Mouse (Mus musculus): Measurements from ENCODE around the gene Lpin2.

The Lpin2 gene

GRCm38 (mm10) chr17:71265336-71266051, 83.1 kb downstream of the Lpin2 start:
- no peak for DNase-seq (ENCODE audit: low spot score)

DNA sequence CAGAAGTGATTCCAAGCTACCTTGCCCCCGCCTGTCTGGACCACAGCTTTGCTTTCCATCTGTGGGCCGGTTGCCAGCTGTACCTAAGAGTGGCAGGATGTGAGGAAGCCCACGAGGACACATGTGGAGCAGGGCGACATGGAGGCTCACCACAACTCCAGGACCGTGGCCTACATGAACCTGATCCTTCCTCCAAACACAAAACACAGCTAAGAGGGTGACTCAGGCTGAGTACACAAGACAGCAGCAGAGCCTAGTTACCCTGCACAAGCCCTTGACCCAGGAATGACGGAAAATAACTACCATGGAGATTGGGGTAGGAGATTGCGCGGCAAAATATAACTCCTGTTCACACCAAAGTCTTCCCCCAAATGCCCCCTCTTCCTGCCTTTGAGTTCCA, 85.0 kb downstream of the Lpin2 start:
- DNase-seq (ENCODE audit: low spot score), result no peak

- no peak for DNase-seq (ENCODE audit: low spot score)
Observed at GRCm38 (mm10) chr17:71268152-71268551, 85.8 kb downstream of the Lpin2 start.

DNA sequence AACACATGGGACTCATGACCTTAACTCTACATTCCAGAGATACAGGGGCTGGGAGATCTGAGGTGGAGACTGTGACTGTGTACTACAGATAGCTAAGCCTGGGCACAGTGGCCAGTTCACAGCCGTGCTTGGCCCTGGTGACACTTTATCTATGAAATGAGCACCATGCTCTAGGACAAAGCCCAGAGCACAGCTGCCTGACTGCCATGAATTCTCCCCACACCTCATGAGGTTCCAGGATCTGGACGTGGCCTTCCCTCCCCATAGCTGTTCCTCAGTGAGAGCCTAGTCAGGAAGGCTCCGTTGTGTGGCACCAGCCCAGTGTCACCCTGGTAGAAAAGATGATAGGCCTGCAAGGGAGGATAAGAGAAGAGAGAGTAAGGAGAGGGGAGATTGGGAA, 86.2 kb downstream of the Lpin2 start:
- DNase-seq (ENCODE audit: low spot score), result no peak

DNA sequence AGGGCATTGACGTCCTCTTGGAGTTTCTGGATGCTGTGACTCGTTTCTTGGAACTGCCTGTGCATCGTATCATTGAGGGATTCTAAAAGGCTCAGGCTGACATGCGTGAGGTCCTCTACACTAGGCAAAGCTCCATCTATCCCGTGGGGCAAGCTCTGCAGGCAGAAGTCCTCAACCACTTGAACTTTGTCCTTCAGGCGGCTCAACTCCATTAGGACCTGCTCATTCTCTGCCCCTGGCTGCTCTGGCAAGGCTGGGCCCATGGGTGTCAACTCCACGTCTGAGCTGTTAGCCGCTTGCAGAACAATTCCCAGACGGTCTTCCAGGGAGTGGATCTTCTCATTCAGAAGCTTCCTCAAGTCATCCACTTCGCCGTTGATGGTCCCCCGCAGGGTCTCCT, 91.5 kb downstream of the Lpin2 start:
- DNase-seq (ENCODE audit: low spot score), result no peak

DNA sequence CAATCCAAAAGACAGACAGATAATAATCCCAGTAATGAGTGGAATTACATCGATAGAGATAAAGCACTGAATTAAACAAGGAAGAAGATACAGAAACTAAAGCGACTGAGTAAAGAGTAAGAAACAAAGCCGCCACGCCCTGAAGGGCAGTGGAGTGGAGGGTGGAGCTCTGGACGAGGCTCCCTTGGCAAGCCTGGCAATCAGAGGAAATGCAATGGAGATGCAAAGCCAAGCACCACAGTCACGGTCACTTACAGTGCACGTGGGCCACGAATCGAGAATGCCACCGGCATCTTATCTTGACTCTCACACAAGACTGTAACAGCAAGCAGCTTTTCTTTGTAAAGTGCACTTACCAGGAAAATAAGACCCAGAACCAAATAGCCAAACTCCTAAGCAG, 94.4 kb downstream of the Lpin2 start:
- no peak for DNase-seq (ENCODE audit: low spot score)

DNA sequence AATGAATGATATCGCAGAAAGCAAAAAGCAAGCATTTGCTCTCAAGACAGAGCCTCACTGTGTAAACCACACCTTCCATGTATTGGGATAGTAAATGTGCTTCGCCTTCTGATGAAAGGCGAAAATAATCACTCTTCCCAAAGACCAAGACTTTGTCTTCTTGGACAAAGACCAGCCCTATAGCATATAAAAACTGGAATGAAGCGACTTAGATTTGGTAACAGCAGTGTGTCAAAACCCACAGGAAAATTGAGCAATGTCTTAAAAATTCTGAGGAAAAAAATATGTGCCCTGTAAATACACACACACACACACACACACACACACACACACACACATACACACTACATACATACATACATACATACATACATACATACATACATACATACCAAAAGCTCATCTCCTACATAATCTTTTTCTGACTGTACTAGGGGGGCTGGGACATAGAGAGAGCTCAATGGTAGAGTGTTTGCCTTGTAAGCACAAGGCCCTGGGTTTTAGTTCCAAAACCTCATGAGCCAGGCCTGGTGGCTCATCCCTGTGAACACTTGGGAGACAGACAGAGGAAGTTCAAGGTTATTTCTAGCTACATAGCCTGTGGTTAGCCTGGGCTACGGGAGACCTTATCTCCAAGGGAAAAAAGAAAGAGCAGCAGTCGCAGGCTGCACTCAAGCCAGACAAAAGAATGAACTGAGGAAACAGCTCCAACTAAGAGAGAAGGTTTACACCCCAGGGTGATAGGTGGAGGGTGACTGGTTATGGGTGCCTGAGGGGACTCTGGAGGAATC, 95.5 kb downstream of the Lpin2 start:
- no peak for DNase-seq (ENCODE audit: low spot score)

DNA sequence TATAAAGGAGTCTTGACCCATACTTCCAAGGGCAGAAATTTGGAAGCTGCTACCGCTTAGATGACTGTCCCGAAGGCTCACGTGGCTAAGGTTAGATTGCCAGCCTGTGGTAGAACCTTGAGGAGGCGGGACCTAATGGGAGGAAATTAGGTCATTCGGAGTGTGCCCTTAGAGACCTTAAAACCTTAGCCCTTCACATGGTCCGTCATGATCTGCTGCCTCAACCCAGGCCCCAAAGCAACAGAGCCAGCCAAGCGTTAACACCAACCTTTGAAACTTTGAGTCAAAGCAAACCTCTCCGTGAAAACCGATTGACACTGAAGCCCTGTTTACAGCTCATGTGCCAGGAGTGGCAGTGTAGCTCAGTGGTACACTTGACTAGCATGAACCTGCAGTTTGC, 100.4 kb downstream of the Lpin2 start:
- DNase-seq (ENCODE audit: low spot score), result no peak

DNA sequence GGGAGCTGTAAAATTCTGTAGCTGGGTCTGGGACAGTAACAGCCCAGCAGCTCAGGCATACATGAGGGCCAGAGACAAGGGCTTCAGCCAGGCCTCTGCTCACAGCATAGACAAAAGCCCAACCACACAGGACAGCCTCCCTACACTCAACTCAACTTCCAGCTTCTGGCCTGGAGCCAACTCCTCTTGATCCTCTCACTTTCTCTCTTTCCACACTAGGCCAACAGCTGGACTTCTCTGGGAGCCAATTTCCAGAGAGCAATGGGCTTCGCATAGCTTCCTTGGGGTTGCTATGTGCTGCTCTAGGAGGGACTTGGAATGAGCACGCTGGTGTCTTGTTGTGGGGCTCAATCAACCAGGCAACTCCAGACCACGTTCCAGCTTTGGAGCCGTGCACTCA, 100.9 kb downstream of the Lpin2 start:
- DNase-seq (ENCODE audit: low spot score), result no peak

DNA sequence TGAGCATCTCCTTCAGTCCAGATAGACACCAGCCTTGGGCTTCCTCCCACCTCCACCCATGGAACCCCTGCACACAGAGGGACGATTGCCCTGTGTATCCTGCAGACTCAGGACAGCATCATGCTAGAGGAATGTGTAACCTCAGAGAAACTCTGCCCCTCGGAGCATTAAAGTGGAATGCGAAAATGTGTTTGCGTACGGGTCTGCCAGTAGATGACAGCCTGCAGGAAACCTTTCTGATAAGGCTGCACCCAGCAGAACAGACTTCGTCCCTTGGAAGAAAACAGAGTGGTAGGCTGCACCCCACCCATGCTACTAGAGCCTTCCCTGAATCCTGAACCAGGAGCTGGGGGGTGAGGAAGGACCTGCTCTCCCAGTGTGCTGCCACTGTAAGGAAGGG, 102.5 kb downstream of the Lpin2 start:
- DNase-seq (ENCODE audit: low spot score), result no peak

GRCm38 (mm10) chr17:71285929-71286328, 103.6 kb downstream of the Lpin2 start:
- no peak for DNase-seq (ENCODE audit: low spot score)

- no peak for DNase-seq (ENCODE audit: low spot score)
Observed at GRCm38 (mm10) chr17:71287586-71287985, 105.2 kb downstream of the Lpin2 start.

DNA sequence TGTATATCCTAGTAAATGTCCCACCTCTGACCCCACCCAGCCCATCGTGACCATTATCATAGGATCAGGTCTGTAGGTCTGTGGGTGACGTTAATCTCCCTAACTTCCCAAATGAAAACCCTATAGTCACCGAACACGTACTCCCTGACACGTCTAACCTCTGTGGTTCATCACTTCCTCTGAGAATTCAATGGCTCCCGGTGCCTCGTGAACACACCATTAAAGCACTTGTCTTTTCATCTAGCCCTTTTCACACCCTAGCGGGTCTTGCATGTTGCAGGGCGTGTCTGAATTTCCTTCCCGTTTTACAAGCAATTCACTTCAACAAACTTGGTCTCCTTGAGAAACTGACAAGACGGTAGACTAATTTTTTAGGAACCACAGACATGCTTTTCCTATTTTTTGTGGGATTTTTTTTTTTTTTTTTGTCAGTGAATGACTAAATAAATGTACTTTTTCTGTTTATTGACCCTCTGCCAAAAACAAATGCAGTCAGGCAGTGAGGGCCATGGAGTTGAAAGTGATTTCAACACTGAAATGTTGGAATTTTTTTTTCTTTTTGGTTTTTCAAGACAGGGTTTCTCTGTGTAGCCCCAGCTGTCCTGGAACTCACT, 105.9 kb downstream of the Lpin2 start:
- no peak for DNase-seq (ENCODE audit: low spot score)

DNA sequence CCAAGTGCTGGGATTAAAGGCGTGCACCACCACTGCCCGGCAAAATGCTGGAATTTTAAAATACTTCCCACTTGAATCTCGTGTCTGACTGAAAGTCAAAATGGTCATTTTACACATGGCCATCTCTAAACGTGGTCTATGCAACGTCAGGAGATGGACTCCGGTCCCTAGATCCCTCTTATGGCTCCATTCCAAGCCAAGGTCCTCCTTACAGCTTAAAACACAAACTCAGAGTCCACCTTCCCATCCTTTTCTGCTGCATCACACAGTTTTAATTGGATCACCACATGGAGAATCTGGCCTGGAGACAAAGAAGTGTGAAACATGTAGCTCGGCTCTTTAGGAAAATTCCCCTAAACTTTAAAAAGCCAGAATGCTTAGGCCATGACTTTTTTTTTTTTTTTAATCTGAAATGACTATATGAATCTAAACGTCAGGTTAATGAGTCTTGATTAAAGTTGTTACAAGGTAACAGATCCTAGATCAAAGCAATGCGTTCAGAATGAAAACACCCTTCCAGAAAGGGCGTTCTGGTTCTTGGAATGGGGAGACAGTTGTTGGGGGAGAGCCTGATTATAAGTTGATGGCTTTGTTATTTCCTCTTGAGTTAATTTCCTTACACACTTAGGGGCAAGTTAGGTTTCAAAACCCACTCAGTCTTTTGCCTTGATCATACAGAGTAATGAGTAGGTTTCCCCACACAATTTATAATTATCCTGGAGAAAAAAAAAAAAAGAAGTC, 106.6 kb downstream of the Lpin2 start:
- no peak for DNase-seq (ENCODE audit: low spot score)

DNA sequence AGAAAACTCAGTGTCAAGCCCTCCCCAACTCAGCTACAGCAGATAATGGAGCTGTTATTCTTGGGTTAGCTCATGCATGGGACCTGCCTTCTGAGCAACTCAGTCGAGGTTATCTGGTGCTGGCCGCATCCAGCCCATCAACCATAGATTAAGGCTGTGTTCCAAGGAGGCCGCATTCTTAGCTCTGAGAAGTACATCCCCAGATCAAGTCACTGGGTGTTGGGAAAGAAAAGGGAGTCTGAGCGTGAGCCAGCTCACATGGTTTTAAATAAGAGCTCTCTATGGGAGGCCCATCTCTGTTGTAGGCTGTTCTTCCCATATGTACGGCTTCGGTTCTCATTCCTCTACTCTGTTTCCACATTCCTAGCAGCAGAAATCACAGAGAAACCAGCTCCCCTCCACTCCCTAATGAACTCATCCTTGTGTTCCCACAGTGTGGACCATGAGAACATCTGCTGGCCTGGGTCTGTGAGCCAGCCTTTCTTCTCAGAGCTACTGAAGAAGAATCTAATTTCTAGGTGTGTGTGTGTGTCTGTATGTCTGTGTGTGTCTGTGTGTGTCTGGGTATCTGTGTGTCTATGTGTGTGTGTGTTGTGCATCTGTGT, 107.3 kb downstream of the Lpin2 start:
- no peak for DNase-seq (ENCODE audit: low spot score)

- no peak for DNase-seq (ENCODE audit: low spot score)
Observed at GRCm38 (mm10) chr17:71290486-71291410, 108.4 kb downstream of the Lpin2 start.

- no peak for DNase-seq (ENCODE audit: low spot score)
Observed at GRCm38 (mm10) chr17:71291897-71292420, 109.6 kb downstream of the Lpin2 start.

GRCm38 (mm10) chr17:71292897-71293296, 110.5 kb downstream of the Lpin2 start:
- no peak for DNase-seq (ENCODE audit: low spot score)

DNA sequence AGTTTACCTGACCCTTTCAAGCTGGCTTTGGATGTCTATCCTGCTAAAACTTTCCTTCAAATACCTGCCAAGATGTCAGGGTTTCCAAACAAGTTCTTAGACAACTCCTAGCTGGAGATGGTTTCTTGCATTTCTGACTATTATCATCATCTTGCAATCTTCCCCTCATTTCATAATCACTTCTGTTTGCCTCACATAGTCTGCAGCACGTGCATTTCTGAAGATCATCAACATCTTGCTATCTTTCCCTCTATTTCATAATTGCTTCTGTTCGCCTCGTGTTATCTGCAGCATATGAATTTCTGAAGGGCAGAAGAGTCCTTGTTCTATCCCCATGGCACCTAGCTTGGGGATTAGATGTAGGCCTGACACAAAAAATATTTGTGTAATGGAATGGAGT, 112.2 kb downstream of the Lpin2 start:
- DNase-seq (ENCODE audit: low spot score), result no peak

All from embryo, embryonic 10.5 days (tissue).